Mouse (Mus musculus): ENCODE measurements around the gene Slc9a7. TPM values are rescaled to one million over a fixed set of nuclear protein-coding genes. Genes with fewer than 3 reads are reported as not detected.

The Slc9a7 gene
- polyA plus RNA-seq, 1 experiment from 2014 or later: 0.46 TPM

- H3K27ac ChIP-seq (ENCODE audit: low read length): no peak overlapping the region
- ATAC-seq: peak; percentile 36; the same call in 1 of the 2 replicates
- no peaks in the 10 kb centered on the region for H3K36me3 ChIP-seq (ENCODE audit: control insufficient read depth, insufficient read depth, low read length)
- H3K4me2 ChIP-seq (ENCODE audit: low read depth, low read length): no peak overlapping the region
- no peaks in the 10 kb centered on the region for H3K9me3 ChIP-seq (ENCODE audit: control insufficient read depth, low read length)
- H3K9ac ChIP-seq (ENCODE audit: low read depth, low read length): no peak overlapping the region
- H3K4me1 ChIP-seq (ENCODE audit: control insufficient read depth, insufficient read depth, low read length): no peaks in the 10 kb centered on the region
- H3K4me3 ChIP-seq (ENCODE audit: low read length): no peak overlapping the region
- no peaks in the 10 kb centered on the region for H3K27me3 ChIP-seq (replicated peaks; ENCODE audit: control insufficient read depth, insufficient read depth, low read length)
These were observed 225.0 kb downstream of the Slc9a7 start for GRCm38 (mm10) chrX:20066636-20067035.

DNA sequence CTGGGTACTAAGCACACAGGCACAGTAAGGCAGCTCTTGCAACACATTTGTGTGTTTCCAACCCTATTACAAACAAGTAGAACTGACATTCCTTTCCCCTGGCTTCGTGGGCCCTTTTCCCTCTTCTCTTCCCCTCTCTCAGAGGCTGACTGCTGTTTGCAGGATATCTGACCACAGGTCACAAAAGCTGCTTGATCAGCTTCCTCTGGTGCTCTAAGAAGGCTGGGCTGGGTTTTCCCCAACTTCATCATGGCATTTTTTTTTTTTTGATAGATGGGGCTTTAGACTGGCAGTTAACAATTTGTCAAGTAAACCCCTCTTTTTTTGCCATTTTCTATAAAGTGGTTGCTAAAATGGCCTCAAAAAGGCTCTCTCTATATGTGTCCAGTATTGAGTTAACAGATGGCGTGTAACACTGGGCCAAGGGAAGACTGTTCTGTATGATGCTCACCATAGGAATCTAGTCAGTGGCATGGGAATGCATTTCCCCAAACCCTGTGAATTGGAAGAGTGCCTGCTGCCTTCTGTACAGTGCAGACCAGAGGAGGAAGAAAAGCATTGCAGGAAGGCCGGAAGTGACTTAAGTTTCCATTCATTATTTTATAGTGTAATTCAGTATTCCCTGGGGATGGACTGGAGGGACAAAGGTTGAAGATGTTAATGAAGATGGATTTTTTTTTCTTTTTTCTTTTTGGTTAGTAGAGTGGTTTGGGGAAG, 229.7 kb downstream of the Slc9a7 start:
- Histone ChIP-seq H3K27me3 (replicated peaks; ENCODE audit: control insufficient read depth, insufficient read depth, low read length) (peaks cover 8% of the 10 kb centered on the region; the same call in 1 of the 2 replicates), H3K9ac (ENCODE audit: low read depth, low read length) (no peak overlapping the region), H3K4me3 (ENCODE audit: low read length) (no peak overlapping the region), H3K4me2 (ENCODE audit: low read depth, low read length) (no peak overlapping the region), H3K36me3 (ENCODE audit: control insufficient read depth, insufficient read depth, low read length) (no peaks in the 10 kb centered on the region), H3K27ac (ENCODE audit: low read length) (no peak overlapping the region), H3K9me3 (ENCODE audit: control insufficient read depth, low read length) (no peaks in the 10 kb centered on the region), H3K4me1 (ENCODE audit: control insufficient read depth, insufficient read depth, low read length) (no peaks in the 10 kb centered on the region)
- ATAC-seq: no peak
- WGBS: 55% methylated on average over 3 of the region's 3 CpGs

- no peaks in the 10 kb centered on the region for H3K36me3 ChIP-seq (ENCODE audit: control insufficient read depth, insufficient read depth, low read length)
- peak overlapping the region; percentile 52 for H3K4me3 ChIP-seq (ENCODE audit: low read length)
- WGBS: 25% methylated on average over 47 of the region's 47 CpGs
- no peaks in the 10 kb centered on the region for H3K4me1 ChIP-seq (ENCODE audit: control insufficient read depth, insufficient read depth, low read length)
- no peak overlapping the region for H3K27ac ChIP-seq (ENCODE audit: low read length)
- peak overlapping the region; percentile 33; the same call in 1 of the 2 replicates for H3K9ac ChIP-seq (ENCODE audit: low read depth, low read length)
- H3K27me3 ChIP-seq (replicated peaks; ENCODE audit: control insufficient read depth, insufficient read depth, low read length): peaks cover 8% of the 10 kb centered on the region; the same call in 1 of the 2 replicates
- peak overlapping the region; percentile 76 for H3K4me2 ChIP-seq (ENCODE audit: low read depth, low read length)
- ATAC-seq: peak; percentile 6; the same call in 1 of the 2 replicates
- no peaks in the 10 kb centered on the region for H3K9me3 ChIP-seq (ENCODE audit: control insufficient read depth, low read length)
These were observed 230.8 kb downstream of the Slc9a7 start for GRCm38 (mm10) chrX:20060769-20061315.

- peak overlapping the region; percentile 76 for H3K4me2 ChIP-seq (ENCODE audit: low read depth, low read length)
- no peaks in the 10 kb centered on the region for H3K4me1 ChIP-seq (ENCODE audit: control insufficient read depth, insufficient read depth, low read length)
- H3K27me3 ChIP-seq (replicated peaks; ENCODE audit: control insufficient read depth, insufficient read depth, low read length): peaks cover 8% of the 10 kb centered on the region; the same call in 1 of the 2 replicates
- WGBS: 18% methylated on average over 65 of the region's 65 CpGs
- peak; percentile 47 for ATAC-seq
- no peaks in the 10 kb centered on the region for H3K36me3 ChIP-seq (ENCODE audit: control insufficient read depth, insufficient read depth, low read length)
- H3K4me3 ChIP-seq (ENCODE audit: low read length): peak overlapping the region; percentile 52
- no peak overlapping the region for H3K27ac ChIP-seq (ENCODE audit: low read length)
- no peaks in the 10 kb centered on the region for H3K9me3 ChIP-seq (ENCODE audit: control insufficient read depth, low read length)
- peak overlapping the region; percentile 37; the same call in 1 of the 2 replicates for H3K9ac ChIP-seq (ENCODE audit: low read depth, low read length)
These were observed 231.4 kb downstream of the Slc9a7 start for GRCm38 (mm10) chrX:20060096-20060768.

DNA sequence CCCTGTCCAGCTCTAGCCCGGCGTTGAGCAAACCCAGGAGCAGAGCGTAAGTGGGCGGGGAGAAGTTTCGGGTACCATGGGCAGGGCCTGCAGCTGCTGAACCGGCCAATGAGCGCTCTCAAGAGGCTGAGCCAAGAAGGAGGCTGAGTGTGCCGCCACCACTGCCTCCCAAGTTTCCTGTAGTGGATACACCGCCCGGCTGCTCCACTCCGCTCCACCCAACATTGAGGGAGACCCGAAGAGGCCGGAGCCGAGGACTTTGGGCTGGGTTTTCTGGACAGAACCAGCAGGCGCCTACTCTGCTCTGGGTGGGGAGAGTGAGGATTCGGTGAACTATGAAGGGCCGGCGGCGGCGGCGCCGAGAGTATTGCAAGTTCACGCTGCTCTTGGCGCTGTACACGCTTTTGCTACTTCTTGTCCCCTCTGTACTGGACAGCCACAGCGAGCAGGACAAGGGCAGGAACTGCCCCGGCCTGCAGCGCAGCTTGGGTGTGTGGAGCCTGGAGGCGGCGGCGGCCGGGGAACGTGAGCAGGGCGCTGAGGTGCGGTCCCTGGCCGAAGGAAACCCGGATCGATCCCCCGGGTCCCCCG, 232.1 kb downstream of the Slc9a7 start, which contains the start of gene Chst7:
Gene Chst7, plus strand, starts transcription at position 180 of the 591 bp plus-strand sequence.
- Histone ChIP-seq H3K4me1 (ENCODE audit: control insufficient read depth, insufficient read depth, low read length) (no peaks in the 10 kb centered on the region), H3K9ac (ENCODE audit: low read depth, low read length) (peak within 1 kb of the TSS; percentile 37; the same call in 1 of the 2 replicates), H3K9me3 (ENCODE audit: control insufficient read depth, low read length) (no peaks in the 10 kb centered on the region), H3K36me3 (ENCODE audit: control insufficient read depth, insufficient read depth, low read length) (no peaks in the 10 kb centered on the region), H3K27me3 (replicated peaks; ENCODE audit: control insufficient read depth, insufficient read depth, low read length) (peaks cover 8% of the 10 kb centered on the region; the same call in 1 of the 2 replicates), H3K27ac (ENCODE audit: low read length) (no peak within 1 kb of the TSS), H3K4me2 (ENCODE audit: low read depth, low read length) (peak within 1 kb of the TSS; percentile 76), H3K4me3 (ENCODE audit: low read length) (peak within 1 kb of the TSS; percentile 52)
- 19% methylated on average over 40 of the region's 40 CpGs for WGBS
- peak; percentile 95 for ATAC-seq

Other genes starting within 250 kb of the Slc9a7 start
- 3.0 and 3.4 TPM in 2 replicates for gene Chst7, start 232.2 kb downstream of the Slc9a7 start, polyA plus RNA-seq (2015; fragmentation: Nextera tagmentation; extraction: Ambion mirVana)
- gene Rp2, start 72.7 kb upstream of the Slc9a7 start, polyA plus RNA-seq (2015; fragmentation: Nextera tagmentation; extraction: Ambion mirVana): 16.8 and 17.2 TPM in 2 replicates
- gene Jade3, start 133.9 kb upstream of the Slc9a7 start, polyA plus RNA-seq (2015; fragmentation: Nextera tagmentation; extraction: Ambion mirVana): 8.0 and 8.3 TPM in 2 replicates

Data from intestine, embryonic 16.5 days (tissue).